Mouse (Mus musculus): ENCODE results near the gene Dcakd. TPM values are rescaled to one million over a fixed set of nuclear protein-coding genes. Genes with fewer than 3 reads are reported as not detected.

Gene Dcakd
- total RNA-seq (2015; ENCODE audit: low replicate concordance) (6.8 and 13.4 TPM in 2 replicates), total RNA-seq (2017; ENCODE audit: low replicate concordance) (4.4 and 10.7 TPM in 2 replicates)

GRCm38 (mm10) chr11:103028176-103028891, at the start of gene Dcakd, which contains the start of gene Nmt1:
Dcakd (minus strand) TSS chr11:103028333.
Nmt1 (plus strand) TSS chr11:103028190.
- peak; percentile 94 for ATAC-seq (replicated peaks; ENCODE audit: low FRiP score, poor library complexity, severe bottlenecking)

GRCm38 (mm10) chr11:103076581-103076980, 48.4 kb upstream of the Dcakd start:
- ATAC-seq (replicated peaks; ENCODE audit: low FRiP score, poor library complexity, severe bottlenecking): no peak

GRCm38 (mm10) chr11:103076010-103076409, 47.9 kb upstream of the Dcakd start:
- ATAC-seq (replicated peaks; ENCODE audit: low FRiP score, poor library complexity, severe bottlenecking): peak; percentile 87

- no peak for ATAC-seq (replicated peaks; ENCODE audit: low FRiP score, poor library complexity, severe bottlenecking)
These were observed 46.7 kb upstream of the Dcakd start for GRCm38 (mm10) chr11:103074796-103075323.

- ATAC-seq (replicated peaks; ENCODE audit: low FRiP score, poor library complexity, severe bottlenecking): no peak
These were observed 46.1 kb upstream of the Dcakd start for GRCm38 (mm10) chr11:103074121-103074650.

- ATAC-seq (replicated peaks; ENCODE audit: low FRiP score, poor library complexity, severe bottlenecking): no peak
These were observed 45.5 kb upstream of the Dcakd start for GRCm38 (mm10) chr11:103073671-103074070.

GRCm38 (mm10) chr11:103070322-103070880, 42.3 kb upstream of the Dcakd start:
- no peak for ATAC-seq (replicated peaks; ENCODE audit: low FRiP score, poor library complexity, severe bottlenecking)

GRCm38 (mm10) chr11:103069731-103070130, 41.6 kb upstream of the Dcakd start:
- ATAC-seq (replicated peaks; ENCODE audit: low FRiP score, poor library complexity, severe bottlenecking): no peak

- no peak for ATAC-seq (replicated peaks; ENCODE audit: low FRiP score, poor library complexity, severe bottlenecking)
These were observed 40.8 kb upstream of the Dcakd start for GRCm38 (mm10) chr11:103068884-103069283.

GRCm38 (mm10) chr11:103068272-103068671, 40.1 kb upstream of the Dcakd start:
- no peak for ATAC-seq (replicated peaks; ENCODE audit: low FRiP score, poor library complexity, severe bottlenecking)

GRCm38 (mm10) chr11:103067457-103068001, 39.4 kb upstream of the Dcakd start:
- ATAC-seq (replicated peaks; ENCODE audit: low FRiP score, poor library complexity, severe bottlenecking): no peak

GRCm38 (mm10) chr11:103067051-103067361, 38.9 kb upstream of the Dcakd start:
- no peak for ATAC-seq (replicated peaks; ENCODE audit: low FRiP score, poor library complexity, severe bottlenecking)

GRCm38 (mm10) chr11:103066191-103067050, 38.3 kb upstream of the Dcakd start:
- no peak for ATAC-seq (replicated peaks; ENCODE audit: low FRiP score, poor library complexity, severe bottlenecking)

- no peak for ATAC-seq (replicated peaks; ENCODE audit: low FRiP score, poor library complexity, severe bottlenecking)
These were observed 30.5 kb upstream of the Dcakd start for GRCm38 (mm10) chr11:103058499-103059085.

- no peak for ATAC-seq (replicated peaks; ENCODE audit: low FRiP score, poor library complexity, severe bottlenecking)
These were observed 28.5 kb upstream of the Dcakd start for GRCm38 (mm10) chr11:103056636-103057035.

- ATAC-seq (replicated peaks; ENCODE audit: low FRiP score, poor library complexity, severe bottlenecking): peak; percentile 68
These were observed 26.7 kb upstream of the Dcakd start for GRCm38 (mm10) chr11:103054798-103055197.

- no peak for ATAC-seq (replicated peaks; ENCODE audit: low FRiP score, poor library complexity, severe bottlenecking)
These were observed 25.3 kb upstream of the Dcakd start for GRCm38 (mm10) chr11:103053191-103054076.

- no peak for ATAC-seq (replicated peaks; ENCODE audit: low FRiP score, poor library complexity, severe bottlenecking)
These were observed 23.9 kb upstream of the Dcakd start for GRCm38 (mm10) chr11:103052078-103052477.

All from erythroid progenitor cell, adult 5-6 weeks (primary cell).